Mouse (Mus musculus): Measurements from ENCODE around the gene Adh4.
"Not testable (repeated sequence)": the region's sequence is repeated elsewhere in the genome, so short reads cannot be mapped to it uniquely, and the experiment has no call there.

Gene Adh4

GRCm38 (mm10) chr3:138415121-138415690 lies at the start of gene Adh4:
Adh4 (plus strand) TSS chr3:138415466.
- in situ Hi-C loops (cut with MboI; ENCODE audit: unreplicated experiment in 2 of 2) = loop anchor here (5.0 to 25.0 kb wide), 2 partner anchors 178 to 628 kb away; no protein-coding TSS in a partner anchor

GRCm38 (mm10) chr3:138366181-138366580 lies 49.1 kb upstream of the Adh4 start:
- in situ Hi-C loops (cut with MboI; ENCODE audit: unreplicated experiment in 2 of 2) = no loop called here

- in situ Hi-C loops (cut with MboI; ENCODE audit: unreplicated experiment in 2 of 2) = no loop called here
Observed at GRCm38 (mm10) chr3:138369546-138369945, 45.7 kb upstream of the Adh4 start.

- in situ Hi-C loops (cut with MboI; ENCODE audit: unreplicated experiment in 2 of 2) = not testable (repeated sequence)
Observed at GRCm38 (mm10) chr3:138370289-138370688, 45.0 kb upstream of the Adh4 start.

- in situ Hi-C loops (cut with MboI; ENCODE audit: unreplicated experiment in 2 of 2) = no loop called here
Observed at GRCm38 (mm10) chr3:138373920-138374319, 41.3 kb upstream of the Adh4 start.

- in situ Hi-C loops (cut with MboI; ENCODE audit: unreplicated experiment in 2 of 2) = no loop called here
Observed at GRCm38 (mm10) chr3:138375148-138375547, 40.1 kb upstream of the Adh4 start.

GRCm38 (mm10) chr3:138381133-138381532 lies 34.1 kb upstream of the Adh4 start:
- in situ Hi-C loops (cut with MboI; ENCODE audit: unreplicated experiment in 2 of 2) = no loop called here

GRCm38 (mm10) chr3:138387155-138387554 lies 28.1 kb upstream of the Adh4 start:
- in situ Hi-C loops (cut with MboI; ENCODE audit: unreplicated experiment in 2 of 2) = no loop called here

- in situ Hi-C loops (cut with MboI; ENCODE audit: unreplicated experiment in 2 of 2) = loop anchor here in 1 of 2 experiments (25.0 kb wide), 1 partner anchor 618 kb away; no protein-coding TSS in a partner anchor
Observed at GRCm38 (mm10) chr3:138404872-138405271, 10.4 kb upstream of the Adh4 start.

GRCm38 (mm10) chr3:138405341-138405740 lies 9.9 kb upstream of the Adh4 start:
- in situ Hi-C loops (cut with MboI; ENCODE audit: unreplicated experiment in 2 of 2) = loop anchor here in 1 of 2 experiments (25.0 kb wide), 1 partner anchor 618 kb away; no protein-coding TSS in a partner anchor

- in situ Hi-C loops (cut with MboI; ENCODE audit: unreplicated experiment in 2 of 2) = loop anchor here in 1 of 2 experiments (25.0 kb wide), 1 partner anchor 619 kb away; no protein-coding TSS in a partner anchor
Observed at GRCm38 (mm10) chr3:138405840-138406239, 9.4 kb upstream of the Adh4 start.

GRCm38 (mm10) chr3:138407920-138408319 lies 7.3 kb upstream of the Adh4 start:
- in situ Hi-C loops (cut with MboI; ENCODE audit: unreplicated experiment in 2 of 2) = loop anchor here in 1 of 2 experiments (25.0 kb wide), 1 partner anchor 621 kb away; no protein-coding TSS in a partner anchor

GRCm38 (mm10) chr3:138409585-138409984 lies 5.7 kb upstream of the Adh4 start:
- in situ Hi-C loops (cut with MboI; ENCODE audit: unreplicated experiment in 2 of 2) = loop anchor here in 1 of 2 experiments (25.0 kb wide), 1 partner anchor 622 kb away; no protein-coding TSS in a partner anchor

- in situ Hi-C loops (cut with MboI; ENCODE audit: unreplicated experiment in 2 of 2) = loop anchor here in 1 of 2 experiments (25.0 kb wide), 1 partner anchor 623 kb away; no protein-coding TSS in a partner anchor
Observed at GRCm38 (mm10) chr3:138410211-138410610, 5.1 kb upstream of the Adh4 start.

- in situ Hi-C loops (cut with MboI; ENCODE audit: unreplicated experiment in 2 of 2) = loop anchor here (5.0 to 25.0 kb wide), 2 partner anchors 182 to 632 kb away; no protein-coding TSS in a partner anchor
Observed at GRCm38 (mm10) chr3:138419369-138419768, 4.1 kb downstream of the Adh4 start.

GRCm38 (mm10) chr3:138420385-138420784 lies 5.1 kb downstream of the Adh4 start:
- in situ Hi-C loops (cut with MboI; ENCODE audit: unreplicated experiment in 2 of 2) = loop anchor here in 1 of 2 experiments (10.0 to 25.0 kb wide), 2 partner anchors 196 to 633 kb away; no protein-coding TSS in a partner anchor

GRCm38 (mm10) chr3:138423664-138424063 lies 8.4 kb downstream of the Adh4 start:
- in situ Hi-C loops (cut with MboI; ENCODE audit: unreplicated experiment in 2 of 2) = loop anchor here in 1 of 2 experiments (10.0 to 25.0 kb wide), 2 partner anchors 199 to 636 kb away; no protein-coding TSS in a partner anchor

GRCm38 (mm10) chr3:138424247-138424646 lies 9.0 kb downstream of the Adh4 start:
- in situ Hi-C loops (cut with MboI; ENCODE audit: unreplicated experiment in 2 of 2) = loop anchor here in 1 of 2 experiments (10.0 to 25.0 kb wide), 2 partner anchors 199 to 637 kb away; no protein-coding TSS in a partner anchor

- in situ Hi-C loops (cut with MboI; ENCODE audit: unreplicated experiment in 2 of 2) = loop anchor here (10.0 to 25.0 kb wide), 3 partner anchors 206 to 568 kb away; partner anchors contain the start of genes 4930579F01Rik (in 1 of the 2), Dnajb14 (in 1 of the 2) and H2afz (in 1 of the 2)
Observed at GRCm38 (mm10) chr3:138430360-138430976, 15.2 kb downstream of the Adh4 start.

GRCm38 (mm10) chr3:138431835-138432234 lies 16.6 kb downstream of the Adh4 start:
- in situ Hi-C loops (cut with MboI; ENCODE audit: unreplicated experiment in 2 of 2) = loop anchor here (10.0 to 25.0 kb wide), 3 partner anchors 207 to 570 kb away; partner anchors contain the start of genes 4930579F01Rik (in 1 of the 2), Dnajb14 (in 1 of the 2) and H2afz (in 1 of the 2)

- in situ Hi-C loops (cut with MboI; ENCODE audit: unreplicated experiment in 2 of 2) = loop anchor here (5.0 to 25.0 kb wide), 4 partner anchors 214 to 656 kb away; partner anchors contain the start of genes 4930579F01Rik (in 1 of the 2), Dnajb14 (in 1 of the 2) and H2afz (in 1 of the 2)
Observed at GRCm38 (mm10) chr3:138438716-138439115, 23.4 kb downstream of the Adh4 start.

Data from v-Abl transformed pro-B cells (cell line).